Mouse (Mus musculus) G1E (cell line): Measurements from ENCODE around the gene Fdxacb1.

Source experiments
- CTCF ChIP-seq: IDR thresholded peaks from 2 replicates; pipeline ENCODE4 v1.5.1; 2012; ENCODE audit warnings: low read depth, low read length, inconsistent platforms, mixed read lengths
- GATA1 ChIP-seq: IDR thresholded peaks from 2 replicates; pipeline ENCODE4 v1.6.1; 2012; ENCODE audit warnings: borderline replicate concordance, low read length, inconsistent platforms, mixed read lengths
- TAL1 ChIP-seq: conservative IDR thresholded peaks from 2 replicates; pipeline ENCODE4 v1.6.1; 2012; ENCODE audit warnings: low read depth, low read length, inconsistent platforms, mixed read lengths

- TF ChIP-seq CTCF = no peak
- no peak for TF ChIP-seq GATA1
- no peak for TF ChIP-seq TAL1
Measured at GRCm38 (mm10) chr9:50821651-50822050, 53.6 kb downstream of the Fdxacb1 start.
